Mouse (Mus musculus) liver, postnatal 0 days (tissue): Measurements from ENCODE around the gene Hmx2. TPM values are rescaled to one million over a fixed set of nuclear protein-coding genes. Genes with fewer than 3 reads are reported as not detected.

Experiments used
- ATAC-seq: fragments of 200-750 bp; cut with Nextera tagmentation; 2 replicates; pipeline ENCODE4 v1.8.0; 2017; ENCODE audit warnings: mild to moderate bottlenecking, moderate library complexity
- DNase-seq: peaks from one replicate; pipeline ENCODE4 v3.0.0-alpha.2; 2016
- H3K27ac ChIP-seq: fragments of 300-500 bp; sonication (generic); 2 replicates; pipeline ENCODE4 v1.5.1; 2014; ENCODE audit warnings: antibody characterized with exemption, moderate library complexity, mild to moderate bottlenecking, low read depth
- H3K27me3 ChIP-seq: fragments of 300-500 bp; sonication (generic); 2 replicates; pipeline ENCODE4 v1.6.1; 2014; ENCODE audit warnings: low read length, control low read depth, mixed read lengths; ENCODE audit not compliant: insufficient read depth
- H3K36me3 ChIP-seq: fragments of 300-500 bp; sonication (generic); replicated peaks from 2 replicates; pipeline ENCODE4 v1.6.1; 2014; ENCODE audit warnings: mild to moderate bottlenecking, control low read depth, low read length, moderate library complexity, mixed read lengths; ENCODE audit not compliant: insufficient read depth
- H3K4me1 ChIP-seq: fragments of 300-500 bp; sonication (generic); 2 replicates; pipeline ENCODE4 v1.6.1; 2014; ENCODE audit warnings: antibody characterized with exemption, mild to moderate bottlenecking, control low read depth; ENCODE audit not compliant: insufficient read depth
- H3K4me2 ChIP-seq: fragments of 300-500 bp; sonication (generic); 2 replicates; pipeline ENCODE4 v1.6.1; 2014; ENCODE audit warnings: low read depth, mild to moderate bottlenecking, low read length, moderate library complexity, mixed read lengths
- H3K4me3 ChIP-seq: fragments of 300-500 bp; sonication (generic); 2 replicates; pipeline ENCODE4 v1.5.1; 2014; ENCODE audit warnings: low read depth, low read length
- H3K9ac ChIP-seq: fragments of 300-500 bp; sonication (generic); replicated peaks from 2 replicates; pipeline ENCODE4 v1.6.1; 2014; ENCODE audit warnings: mild to moderate bottlenecking, moderate library complexity
- H3K9me3 ChIP-seq: fragments of 300-500 bp; sonication (generic); 2 replicates; pipeline ENCODE4 v1.6.1; 2016; ENCODE audit warnings: mild to moderate bottlenecking, control low read depth, low read length, mixed read lengths
- CTCF ChIP-seq: sonication (generic); IDR thresholded peaks from 2 replicates; pipeline ENCODE4 v1.5.1; 2016; ENCODE audit warnings: antibody characterized with exemption, low read depth
- EP300 ChIP-seq: IDR thresholded peaks from 2 replicates; pipeline ENCODE4 v1.6.1; 2016; ENCODE audit warnings: antibody characterized with exemption, low read depth, mild to moderate bottlenecking
- WGBS: fragments of 180-500 bp; shearing (Covaris S2); extraction: QIAGEN DNeasy Blood & Tissue Kit; methylation state at CpG from one replicate; pipeline ENCODE4 v1.1.7; 2014; ENCODE audit not compliant: insufficient replicate concordance; 5-methylcytosine and 5-hydroxymethylcytosine counted together
- polyA plus RNA-seq: library from polyadenylated mRNA; unstranded; fragments of >200 nt; fragmentation: Nextera tagmentation; extraction: Ambion mirVana; gene quantifications from 2 replicates; pipeline ENCODE4 v1.2.1, GENCODE M21; 2015

Gene Hmx2
- polyA plus RNA-seq, 1 experiment from 2014 or later: not detected

DNA sequence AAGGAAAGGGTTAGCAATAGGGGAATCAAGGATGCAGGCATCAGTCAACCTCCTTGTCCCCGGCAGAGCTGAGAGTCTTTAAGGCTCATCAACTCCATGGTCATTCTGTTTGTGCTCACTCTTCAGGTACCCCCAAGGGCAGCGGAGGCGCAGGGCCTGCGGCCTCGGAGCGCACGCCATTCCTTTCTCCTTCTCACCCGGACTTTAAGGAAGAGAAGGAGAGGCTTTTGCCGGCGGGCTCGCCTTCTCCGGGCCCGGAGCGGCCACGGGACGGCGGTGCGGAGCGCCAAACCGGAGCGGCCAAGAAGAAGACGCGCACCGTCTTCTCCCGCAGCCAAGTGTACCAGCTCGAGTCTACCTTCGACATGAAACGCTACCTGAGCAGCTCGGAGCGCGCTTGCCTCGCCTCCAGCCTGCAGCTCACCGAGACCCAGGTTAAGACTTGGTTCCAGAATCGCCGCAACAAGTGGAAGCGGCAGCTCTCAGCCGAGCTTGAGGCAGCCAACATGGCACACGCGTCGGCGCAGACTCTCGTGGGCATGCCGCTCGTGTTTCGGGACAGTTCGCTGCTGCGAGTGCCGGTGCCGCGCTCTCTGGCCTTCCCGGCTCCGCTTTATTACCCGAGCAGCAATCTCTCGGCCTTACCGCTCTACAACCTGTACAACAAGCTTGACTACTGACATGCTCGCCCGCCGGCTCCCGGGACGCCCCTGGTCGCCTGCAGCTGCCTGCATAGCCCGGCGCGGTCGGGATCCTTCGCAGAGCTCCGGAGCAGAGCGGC is 6.9 kb downstream of the Hmx2 start:
- no peak overlapping the region for H3K27ac ChIP-seq
- H3K4me2 ChIP-seq: peak overlapping the region; percentile 14; the same call in 1 of the 2 replicates
- H3K36me3 ChIP-seq: no peaks in the 10 kb centered on the region
- H3K9ac ChIP-seq: no peak overlapping the region
- ATAC-seq (no peak), DNase-seq (peak; percentile 34)
- no peaks in the 10 kb centered on the region for H3K9me3 ChIP-seq
- peaks cover 91% of the 10 kb centered on the region for H3K27me3 ChIP-seq
- TF ChIP-seq CTCF: 0 out of 2 replicates have a peak, but pooled peaks have one; percentile 18
- no peak for TF ChIP-seq EP300
- H3K4me1 ChIP-seq: peaks cover 17% of the 10 kb centered on the region
- H3K4me3 ChIP-seq: peak overlapping the region; percentile 26
- 1% methylated on average over 68 of the region's 68 CpGs for WGBS

DNA sequence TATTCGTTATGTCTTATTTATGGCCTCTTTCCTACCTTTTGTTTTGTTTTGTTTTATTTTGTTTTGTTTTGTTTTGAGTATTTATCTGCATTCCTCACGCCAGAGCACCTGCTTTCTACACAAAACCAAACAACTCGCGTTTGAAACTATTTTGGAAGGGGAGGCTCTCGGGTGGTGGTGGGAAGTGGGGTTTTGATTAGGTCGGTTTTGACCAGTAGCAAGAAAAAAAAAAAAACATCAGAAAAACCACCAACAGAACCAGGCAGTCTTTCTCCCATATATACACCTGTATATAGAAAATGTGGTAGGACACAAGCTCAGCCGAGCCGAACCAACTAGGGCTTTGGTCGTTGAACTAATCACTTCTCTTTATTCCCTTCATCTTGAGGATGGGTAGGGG is 7.5 kb downstream of the Hmx2 start:
- TF ChIP-seq CTCF (no peak), EP300 (no peak)
- peaks cover 19% of the 10 kb centered on the region for H3K4me1 ChIP-seq
- H3K9me3 ChIP-seq: no peaks in the 10 kb centered on the region
- ATAC-seq (no peak), DNase-seq (no peak)
- H3K4me2 ChIP-seq: no peak overlapping the region
- no peaks in the 10 kb centered on the region for H3K36me3 ChIP-seq
- WGBS: 3% methylated on average over 9 of the region's 9 CpGs
- H3K4me3 ChIP-seq: peak overlapping the region; percentile 26; the same call in 1 of the 2 replicates
- H3K9ac ChIP-seq: no peak overlapping the region
- H3K27me3 ChIP-seq: peaks cover 85% of the 10 kb centered on the region
- no peak overlapping the region for H3K27ac ChIP-seq

DNA sequence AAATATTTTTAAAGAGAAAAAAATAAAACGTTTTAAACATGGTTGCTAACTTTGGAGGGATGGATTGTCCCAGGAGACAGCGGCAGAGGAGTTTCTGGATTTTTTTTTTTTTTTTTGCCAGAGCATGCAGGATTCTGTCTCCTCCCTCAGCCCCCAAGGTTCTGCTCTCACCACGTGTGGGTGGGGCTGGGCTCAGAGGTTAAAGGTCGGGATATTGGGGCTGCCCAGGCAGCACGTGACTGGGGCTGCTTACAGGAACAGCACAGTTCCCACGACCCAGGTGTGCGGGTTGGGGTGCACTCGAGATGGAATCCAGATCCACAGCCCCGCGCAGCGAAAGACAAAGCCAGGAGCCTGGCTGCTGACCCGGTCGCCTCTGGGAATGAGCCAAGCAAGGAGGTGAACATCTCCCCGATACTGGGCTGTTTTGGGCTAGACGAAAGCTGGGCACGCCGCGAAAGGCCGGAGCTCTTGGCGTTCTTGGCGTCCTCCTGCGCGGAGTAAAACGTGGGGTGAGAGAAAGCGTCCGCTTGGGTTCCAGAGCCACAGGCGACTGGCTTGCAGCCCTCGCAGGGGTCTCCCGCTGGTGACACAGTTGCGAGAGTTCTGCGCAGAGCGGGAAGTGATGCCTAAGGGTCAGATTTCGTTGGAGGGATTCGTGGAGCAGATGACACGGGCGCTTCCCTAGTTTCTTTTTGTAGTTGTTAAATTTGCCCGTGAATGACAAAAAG is 8.1 kb downstream of the Hmx2 start:
- peak; percentile 30 for DNase-seq
- Histone ChIP-seq H3K4me3 (peak overlapping the region; percentile 12), H3K4me2 (no peak overlapping the region), H3K9ac (no peak overlapping the region), H3K27me3 (peaks cover 79% of the 10 kb centered on the region), H3K27ac (no peak overlapping the region), H3K4me1 (peaks cover 20% of the 10 kb centered on the region), H3K36me3 (no peaks in the 10 kb centered on the region), H3K9me3 (no peaks in the 10 kb centered on the region)
- no peak for ATAC-seq
- 1% methylated on average over 37 of the region's 37 CpGs for WGBS
- TF ChIP-seq CTCF: no peak
- no peak for TF ChIP-seq EP300

DNA sequence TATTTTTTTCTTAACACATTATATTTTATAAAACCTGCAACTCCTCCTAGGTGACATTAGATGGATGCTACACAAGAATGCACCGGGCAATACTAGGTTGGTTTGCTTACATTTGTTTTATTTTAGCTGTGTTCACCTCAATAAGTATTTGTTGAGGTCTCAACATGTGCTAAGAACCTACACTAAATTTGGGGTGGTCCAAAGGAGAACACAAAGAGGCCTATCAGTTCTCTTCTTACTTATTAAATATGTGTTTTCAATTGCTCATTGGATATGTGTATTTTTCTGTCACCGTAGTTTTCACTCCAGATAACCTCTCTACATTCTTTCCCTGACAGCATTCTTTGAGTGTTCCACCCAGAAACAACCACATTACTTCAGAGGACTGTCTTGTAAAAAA is 9.2 kb downstream of the Hmx2 start:
- no peak for ATAC-seq
- no peak overlapping the region for H3K4me2 ChIP-seq
- H3K4me3 ChIP-seq: no peak overlapping the region
- 35% methylated on average over 2 of the region's 2 CpGs for WGBS
- peaks cover 22% of the 10 kb centered on the region for H3K4me1 ChIP-seq
- peaks cover 69% of the 10 kb centered on the region for H3K27me3 ChIP-seq
- no peak for DNase-seq
- H3K36me3 ChIP-seq: peaks cover 10% of the 10 kb centered on the region
- no peak overlapping the region for H3K27ac ChIP-seq
- H3K9ac ChIP-seq: no peak overlapping the region
- H3K9me3 ChIP-seq: no peaks in the 10 kb centered on the region
- TF ChIP-seq EP300: no peak
- TF ChIP-seq CTCF: no peak

DNA sequence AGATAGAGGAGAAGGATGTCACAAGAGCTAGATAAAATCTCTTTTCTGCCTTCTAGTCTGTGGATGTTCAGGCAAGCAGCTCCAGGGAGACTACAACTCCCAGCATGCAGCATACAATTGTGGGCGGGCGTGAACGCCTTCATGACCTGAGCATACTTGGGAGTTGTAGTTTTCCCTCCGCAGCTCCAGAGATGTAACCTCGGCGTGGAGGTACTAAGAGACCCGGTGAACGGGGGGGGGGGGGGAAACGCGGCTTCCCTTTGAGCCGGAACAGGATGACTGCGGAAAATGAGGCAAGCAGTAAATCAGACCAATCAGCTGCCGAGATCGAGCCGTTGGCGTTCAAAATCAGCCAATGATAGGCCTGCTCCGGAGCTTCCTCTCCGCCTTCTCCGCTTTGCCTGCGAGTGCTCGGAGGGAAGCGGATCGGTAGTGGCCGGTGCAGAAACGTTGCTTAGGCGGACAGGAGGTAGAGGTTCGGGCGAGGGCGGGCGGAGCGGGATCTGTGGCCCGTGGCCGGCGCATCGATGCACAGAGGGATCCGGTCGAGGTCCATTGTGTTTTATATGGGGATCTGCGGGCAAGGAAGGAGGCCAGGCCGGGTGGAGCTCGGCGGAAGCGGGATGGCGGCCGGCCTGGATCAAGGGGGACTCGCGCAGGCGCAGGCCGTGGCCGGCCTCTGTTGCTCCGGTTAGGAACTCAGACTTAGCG is 11.6 kb downstream of the Hmx2 start, which contains the start of gene Bub3:
Bub3 (plus strand) TSS at position 237 of the 711 bp plus-strand sequence.
- TF ChIP-seq EP300: no peak
- TF ChIP-seq CTCF: no peak
- peak; percentile 93 for ATAC-seq
- H3K4me1 ChIP-seq: peaks cover 18% of the 10 kb centered on the region
- peak within 1 kb of the TSS; percentile 89 for H3K27ac ChIP-seq
- peak within 1 kb of the TSS; percentile 72 for H3K4me2 ChIP-seq
- 0% methylated on average over 47 of the region's 51 CpGs for WGBS
- peaks cover 45% of the 10 kb centered on the region for H3K27me3 ChIP-seq
- peaks cover 33% of the 10 kb centered on the region for H3K36me3 ChIP-seq
- H3K4me3 ChIP-seq: peak within 1 kb of the TSS; percentile 82
- peak within 1 kb of the TSS; percentile 83 for H3K9ac ChIP-seq
- H3K9me3 ChIP-seq: no peaks in the 10 kb centered on the region
- DNase-seq: peak; percentile 91

DNA sequence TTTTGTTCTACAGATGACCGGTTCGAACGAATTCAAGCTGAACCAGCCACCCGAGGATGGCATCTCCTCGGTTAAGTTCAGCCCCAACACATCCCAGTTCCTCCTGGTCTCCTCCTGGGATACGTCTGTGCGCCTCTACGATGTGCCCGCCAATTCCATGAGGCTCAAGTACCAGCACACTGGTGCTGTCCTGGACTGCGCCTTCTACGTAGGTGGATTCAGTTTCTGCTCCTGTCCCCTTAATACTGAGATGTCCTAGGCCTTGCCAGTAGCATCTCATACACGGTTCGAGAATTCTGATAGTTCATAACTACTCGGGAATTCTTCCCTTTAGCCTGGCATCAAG is 12.1 kb downstream of the Hmx2 start:
- WGBS: under 1% methylated on average over 14 of the region's 14 CpGs
- Histone ChIP-seq H3K9ac (peak overlapping the region; percentile 83), H3K27me3 (peaks cover 39% of the 10 kb centered on the region), H3K36me3 (peaks cover 37% of the 10 kb centered on the region), H3K9me3 (no peaks in the 10 kb centered on the region), H3K4me3 (peak overlapping the region; percentile 82), H3K4me2 (peak overlapping the region; percentile 72), H3K4me1 (peaks cover 16% of the 10 kb centered on the region), H3K27ac (peak overlapping the region; percentile 89)
- DNase-seq (no peak), ATAC-seq (peak; percentile 55)
- no peak for TF ChIP-seq EP300
- no peak for TF ChIP-seq CTCF
